Mouse (Mus musculus) heart, embryonic 11.5 days (tissue): ENCODE measurements around the gene Pkp4. TPM values are rescaled to one million over a fixed set of nuclear protein-coding genes. Genes with fewer than 3 reads are reported as not detected.

ENCODE experiments used
- ATAC-seq: fragments of 200-750 bp; cut with Nextera tagmentation; replicated peaks from 2 replicates; pipeline ENCODE4 v1.8.0; 2017; ENCODE audit warnings: moderate library complexity; ENCODE audit not compliant: insufficient number of reproducible peaks, low FRiP score, low TSS enrichment
- H3K27ac ChIP-seq: fragments of 300-500 bp; sonication (generic); 2 replicates; pipeline ENCODE4 v1.5.1; 2014; ENCODE audit warnings: mild to moderate bottlenecking, low read depth, low read length
- H3K27me3 ChIP-seq: fragments of 300-500 bp; sonication (generic); 2 replicates; pipeline ENCODE4 v1.6.1; 2014; ENCODE audit warnings: mild to moderate bottlenecking, low read length, mixed read lengths; ENCODE audit not compliant: control insufficient read depth, insufficient read depth
- H3K36me3 ChIP-seq: fragments of 300-500 bp; sonication (generic); 2 replicates; pipeline ENCODE4 v1.6.1; 2014; ENCODE audit warnings: mild to moderate bottlenecking, low read length, moderate library complexity, mixed read lengths; ENCODE audit not compliant: control insufficient read depth, insufficient read depth
- H3K4me1 ChIP-seq: fragments of 300-500 bp; sonication (generic); 2 replicates; pipeline ENCODE4 v1.6.1; 2014; ENCODE audit warnings: low read length; ENCODE audit not compliant: control insufficient read depth, insufficient read depth
- H3K4me2 ChIP-seq: fragments of 300-500 bp; sonication (generic); 2 replicates; pipeline ENCODE4 v1.6.1; 2014; ENCODE audit warnings: mild to moderate bottlenecking, moderate library complexity
- H3K4me3 ChIP-seq: fragments of 300-500 bp; sonication (generic); 2 replicates; pipeline ENCODE4 v1.5.1; 2014; ENCODE audit warnings: low read depth, low read length
- H3K9ac ChIP-seq: fragments of 300-500 bp; sonication (generic); 2 replicates; pipeline ENCODE4 v1.6.1; 2014; ENCODE audit warnings: mild to moderate bottlenecking, low read depth, low read length, moderate library complexity
- H3K9me3 ChIP-seq: fragments of 300-500 bp; sonication (generic); replicated peaks from 2 replicates; pipeline ENCODE4 v1.6.1; 2016; ENCODE audit warnings: low read length; ENCODE audit not compliant: control insufficient read depth
- WGBS: fragments of 180-500 bp; shearing (Covaris S2); extraction: QIAGEN DNeasy Blood & Tissue Kit; methylation state at CpG from one replicate; pipeline ENCODE4 v1.1.7; 2014; ENCODE audit not compliant: insufficient replicate concordance; 5-methylcytosine and 5-hydroxymethylcytosine counted together
- polyA plus RNA-seq: library from polyadenylated mRNA; unstranded; fragments of >200 nt; fragmentation: Nextera tagmentation; extraction: Ambion mirVana; gene quantifications from 2 replicates; pipeline ENCODE4 v1.2.1, GENCODE M21; 2014

Pkp4 gene
- polyA plus RNA-seq, 1 experiment from 2014 or later = 37.6 TPM

GRCm38 (mm10) chr2:59282966-59283365, 122.3 kb downstream of the Pkp4 start:
- H3K4me2 ChIP-seq = no peak overlapping the region
- no peaks in the 10 kb centered on the region for H3K9me3 ChIP-seq
- no peaks in the 10 kb centered on the region for H3K36me3 ChIP-seq
- H3K4me3 ChIP-seq = no peak overlapping the region
- no peaks in the 10 kb centered on the region for H3K27me3 ChIP-seq
- no peak for ATAC-seq
- H3K9ac ChIP-seq = no peak overlapping the region
- WGBS = 93% methylated on average over 6 of the region's 6 CpGs
- no peak overlapping the region for H3K27ac ChIP-seq
- H3K4me1 ChIP-seq = peaks cover 29% of the 10 kb centered on the region

- Histone ChIP-seq H3K36me3 (no peaks in the 10 kb centered on the region), H3K4me1 (peaks cover 22% of the 10 kb centered on the region), H3K27me3 (no peaks in the 10 kb centered on the region), H3K27ac (peak overlapping the region; percentile 42; the same call in 1 of the 2 replicates), H3K4me2 (no peak overlapping the region), H3K9ac (no peak overlapping the region), H3K9me3 (no peaks in the 10 kb centered on the region), H3K4me3 (no peak overlapping the region)
- WGBS = 89% methylated on average over 5 of the region's 5 CpGs
- ATAC-seq = no peak
These were observed 123.6 kb downstream of the Pkp4 start for GRCm38 (mm10) chr2:59284216-59284615.

DNA sequence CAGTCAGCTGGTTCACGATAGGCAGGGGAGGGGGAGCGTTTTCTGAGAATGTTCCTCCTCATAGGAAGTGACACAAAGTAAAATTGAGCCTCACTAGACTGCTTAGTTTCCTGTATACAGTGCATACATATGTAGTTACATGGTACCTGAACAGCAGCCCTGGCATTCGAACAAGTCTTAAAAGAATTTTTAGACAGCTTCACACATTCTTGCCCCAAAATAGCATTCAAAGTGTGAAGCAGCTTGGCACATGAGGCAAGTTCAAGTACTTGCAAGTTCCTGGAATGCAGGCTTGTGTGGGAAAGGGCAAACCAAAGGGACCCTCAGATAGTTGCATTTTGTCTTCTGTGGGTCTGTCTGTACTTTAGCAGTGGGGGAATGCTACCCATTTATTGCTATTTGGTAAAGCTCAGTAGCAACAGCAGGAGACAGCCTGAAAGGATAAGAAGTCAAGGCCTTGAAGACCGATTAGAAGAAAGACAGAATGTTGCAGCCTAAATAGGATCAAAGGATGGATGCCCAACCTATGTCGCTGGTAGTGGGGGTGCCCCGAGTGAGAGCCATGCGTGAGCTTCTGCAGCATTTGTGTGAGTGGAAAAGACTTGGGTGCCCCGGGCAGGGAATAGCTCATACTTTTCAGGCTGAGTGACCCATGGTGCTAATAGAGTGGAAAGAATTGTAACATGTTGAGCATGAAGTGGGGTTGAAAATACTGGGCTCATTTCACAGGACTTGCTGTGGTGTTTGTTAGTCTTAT, 124.3 kb downstream of the Pkp4 start:
- no peaks in the 10 kb centered on the region for H3K36me3 ChIP-seq
- no peaks in the 10 kb centered on the region for H3K27me3 ChIP-seq
- H3K4me3 ChIP-seq = no peak overlapping the region
- H3K4me2 ChIP-seq = no peak overlapping the region
- peak overlapping the region; percentile 42; the same call in 1 of the 2 replicates for H3K27ac ChIP-seq
- WGBS = 72% methylated on average over 8 of the region's 8 CpGs
- no peaks in the 10 kb centered on the region for H3K9me3 ChIP-seq
- peaks cover 22% of the 10 kb centered on the region for H3K4me1 ChIP-seq
- no peak overlapping the region for H3K9ac ChIP-seq
- no peak for ATAC-seq

GRCm38 (mm10) chr2:59285581-59285980, 124.9 kb downstream of the Pkp4 start:
- Histone ChIP-seq H3K4me2 (no peak overlapping the region), H3K9ac (no peak overlapping the region), H3K36me3 (no peaks in the 10 kb centered on the region), H3K27me3 (no peaks in the 10 kb centered on the region), H3K4me3 (no peak overlapping the region), H3K9me3 (no peaks in the 10 kb centered on the region), H3K4me1 (peaks cover 22% of the 10 kb centered on the region), H3K27ac (no peak overlapping the region)
- 86% methylated on average over 1 of the region's 1 CpGs for WGBS
- no peak for ATAC-seq

- WGBS = 39% methylated on average over 9 of the region's 9 CpGs
- H3K9me3 ChIP-seq = no peaks in the 10 kb centered on the region
- H3K4me3 ChIP-seq = no peak overlapping the region
- ATAC-seq = 0 out of 2 replicates have a peak, but pooled peaks have one; percentile 42
- H3K4me2 ChIP-seq = peak overlapping the region; percentile 34
- H3K27ac ChIP-seq = peak overlapping the region; percentile 35; the same call in 1 of the 2 replicates
- H3K36me3 ChIP-seq = no peaks in the 10 kb centered on the region
- H3K27me3 ChIP-seq = no peaks in the 10 kb centered on the region
- H3K9ac ChIP-seq = peak overlapping the region; percentile 46; the same call in 1 of the 2 replicates
- H3K4me1 ChIP-seq = peaks cover 19% of the 10 kb centered on the region
These were observed 125.6 kb downstream of the Pkp4 start for GRCm38 (mm10) chr2:59286247-59286646.

- Histone ChIP-seq H3K36me3 (no peaks in the 10 kb centered on the region), H3K9ac (no peak overlapping the region), H3K4me1 (peaks cover 19% of the 10 kb centered on the region), H3K4me2 (no peak overlapping the region), H3K27me3 (no peaks in the 10 kb centered on the region), H3K4me3 (no peak overlapping the region), H3K9me3 (no peaks in the 10 kb centered on the region), H3K27ac (no peak overlapping the region)
- 87% methylated on average over 8 of the region's 8 CpGs for WGBS
- no peak for ATAC-seq
These were observed 127.0 kb downstream of the Pkp4 start for GRCm38 (mm10) chr2:59287630-59288029.

- Histone ChIP-seq H3K4me1 (peaks cover 16% of the 10 kb centered on the region), H3K9ac (no peak overlapping the region), H3K4me2 (no peak overlapping the region), H3K27ac (no peak overlapping the region), H3K9me3 (no peaks in the 10 kb centered on the region), H3K4me3 (no peak overlapping the region), H3K27me3 (no peaks in the 10 kb centered on the region), H3K36me3 (no peaks in the 10 kb centered on the region)
- 88% methylated on average over 2 of the region's 2 CpGs for WGBS
- ATAC-seq = no peak
These were observed 128.8 kb downstream of the Pkp4 start for GRCm38 (mm10) chr2:59289411-59289810.

DNA sequence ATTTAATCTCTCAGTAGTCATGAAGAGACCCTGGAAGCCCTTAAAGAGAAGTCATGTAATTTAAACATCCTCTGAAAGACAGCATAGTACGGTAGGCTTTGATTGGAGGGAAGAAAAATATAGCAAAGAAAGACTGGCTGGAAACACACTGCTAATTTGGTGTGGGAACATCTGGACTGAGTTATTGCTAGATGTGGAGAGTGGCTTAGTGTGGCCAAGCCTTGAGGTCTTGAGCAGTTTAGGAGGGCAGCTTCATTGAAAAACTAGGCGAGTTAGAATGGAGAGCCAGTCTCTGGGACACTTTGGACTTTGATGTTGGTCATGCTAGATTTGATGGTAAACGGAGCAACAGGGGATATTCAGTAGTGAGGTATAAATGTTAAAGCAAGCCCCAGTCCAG, 129.7 kb downstream of the Pkp4 start:
- WGBS = 82% methylated on average over 3 of the region's 3 CpGs
- Histone ChIP-seq H3K4me1 (peaks cover 10% of the 10 kb centered on the region), H3K4me3 (no peak overlapping the region), H3K36me3 (no peaks in the 10 kb centered on the region), H3K9me3 (no peaks in the 10 kb centered on the region), H3K9ac (no peak overlapping the region), H3K27ac (no peak overlapping the region), H3K27me3 (no peaks in the 10 kb centered on the region), H3K4me2 (no peak overlapping the region)
- ATAC-seq = no peak

- no peaks in the 10 kb centered on the region for H3K9me3 ChIP-seq
- no peak overlapping the region for H3K4me3 ChIP-seq
- no peak overlapping the region for H3K4me2 ChIP-seq
- H3K27ac ChIP-seq = no peak overlapping the region
- ATAC-seq = no peak
- peaks cover 4% of the 10 kb centered on the region for H3K4me1 ChIP-seq
- no peaks in the 10 kb centered on the region for H3K27me3 ChIP-seq
- H3K9ac ChIP-seq = no peak overlapping the region
- H3K36me3 ChIP-seq = no peaks in the 10 kb centered on the region
- 85% methylated on average over 3 of the region's 3 CpGs for WGBS
These were observed 139.2 kb downstream of the Pkp4 start for GRCm38 (mm10) chr2:59299831-59300230.
